Mouse (Mus musculus) forebrain, embryonic 11.5 days (tissue): ENCODE measurements around the gene Prep. TPM values are rescaled to one million over a fixed set of nuclear protein-coding genes. Genes with fewer than 3 reads are reported as not detected.

Experiments
- ATAC-seq: fragments of 200-750 bp; cut with Nextera tagmentation; replicated peaks from 2 replicates; pipeline ENCODE4 v1.8.0; 2017; ENCODE audit warnings: moderate TSS enrichment; ENCODE audit not compliant: low FRiP score
- DNase-seq: peaks from one replicate; pipeline ENCODE4 v3.0.0-alpha.2; 2017; ENCODE audit warnings: low spot score
- H3K27ac ChIP-seq: fragments of 300-500 bp; sonication (generic); 2 replicates; pipeline ENCODE4 v1.5.1; 2014; ENCODE audit warnings: low read depth, low read length
- H3K27me3 ChIP-seq: fragments of 300-500 bp; sonication (generic); 2 replicates; pipeline ENCODE4 v1.6.1; 2014; ENCODE audit warnings: mild to moderate bottlenecking, low read length, mixed read lengths; ENCODE audit not compliant: control insufficient read depth, insufficient read depth
- H3K36me3 ChIP-seq: fragments of 300-500 bp; sonication (generic); 2 replicates; pipeline ENCODE4 v1.6.1; 2014; ENCODE audit warnings: mild to moderate bottlenecking, low read length, moderate library complexity, mixed read lengths; ENCODE audit not compliant: control insufficient read depth, insufficient read depth
- H3K4me1 ChIP-seq: fragments of 300-500 bp; sonication (generic); replicated peaks from 2 replicates; pipeline ENCODE4 v1.6.1; 2014; ENCODE audit warnings: low read length, mixed read lengths; ENCODE audit not compliant: control insufficient read depth, insufficient read depth
- H3K4me2 ChIP-seq: fragments of 300-500 bp; sonication (generic); 2 replicates; pipeline ENCODE4 v1.6.1; 2014; ENCODE audit warnings: low read depth, mild to moderate bottlenecking, low read length, moderate library complexity, mixed read lengths; ENCODE audit not compliant: severe bottlenecking
- H3K4me3 ChIP-seq: fragments of 300-500 bp; sonication (generic); 2 replicates; pipeline ENCODE4 v1.5.1; 2014; ENCODE audit warnings: low read depth, low read length
- H3K9ac ChIP-seq: fragments of 300-500 bp; sonication (generic); 2 replicates; pipeline ENCODE4 v1.6.1; 2014; ENCODE audit warnings: low read length
- H3K9me3 ChIP-seq: fragments of 300-500 bp; sonication (generic); 2 replicates; pipeline ENCODE4 v1.6.1; 2016; ENCODE audit warnings: low read length, mixed read lengths; ENCODE audit not compliant: control insufficient read depth
- WGBS: fragments of 180-500 bp; shearing (Covaris S2); extraction: QIAGEN DNeasy Blood & Tissue Kit; methylation state at CpG from one replicate; pipeline ENCODE4 v1.1.7; 2014; 5-methylcytosine and 5-hydroxymethylcytosine counted together
- polyA plus RNA-seq: library from polyadenylated mRNA; unstranded; fragments of >200 nt; fragmentation: Nextera tagmentation; extraction: Ambion mirVana; gene quantifications from 2 replicates; pipeline ENCODE4 v1.2.1, GENCODE M21; 2014

Prep gene
- polyA plus RNA-seq, 1 experiment from 2014 or later = 28.8 TPM

DNA sequence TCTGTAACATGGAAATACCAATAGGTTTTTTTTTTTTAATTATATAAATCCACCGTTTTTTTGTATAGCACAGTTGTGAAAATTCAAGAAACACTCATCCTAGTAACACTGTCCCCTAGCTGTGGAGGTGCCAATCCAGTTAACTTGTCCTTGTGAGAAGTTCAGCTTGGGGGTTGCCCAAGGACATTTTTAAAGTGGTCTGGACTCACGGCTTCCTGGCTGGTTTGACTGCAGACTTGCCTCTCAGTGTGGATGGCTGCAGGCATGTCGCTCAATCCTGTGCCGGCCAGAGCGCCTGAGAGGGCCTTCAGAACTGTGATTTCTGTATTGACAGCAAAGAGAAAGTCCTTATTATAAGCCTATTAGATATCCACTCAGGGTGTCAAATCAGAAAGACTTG, 3.4 kb downstream of the Prep start:
- ATAC-seq = no peak
- H3K4me1 ChIP-seq = peaks cover 3% of the 10 kb centered on the region; the same call in 1 of the 2 replicates
- WGBS = 86% methylated on average over 5 of the region's 5 CpGs
- no peak overlapping the region for H3K9ac ChIP-seq
- no peak overlapping the region for H3K4me2 ChIP-seq
- peak; percentile 10 for DNase-seq
- no peaks in the 10 kb centered on the region for H3K9me3 ChIP-seq
- H3K27me3 ChIP-seq = no peaks in the 10 kb centered on the region
- H3K4me3 ChIP-seq = no peak overlapping the region
- no peaks in the 10 kb centered on the region; the same call in 1 of the 2 replicates for H3K36me3 ChIP-seq
- H3K27ac ChIP-seq = no peak overlapping the region

DNA sequence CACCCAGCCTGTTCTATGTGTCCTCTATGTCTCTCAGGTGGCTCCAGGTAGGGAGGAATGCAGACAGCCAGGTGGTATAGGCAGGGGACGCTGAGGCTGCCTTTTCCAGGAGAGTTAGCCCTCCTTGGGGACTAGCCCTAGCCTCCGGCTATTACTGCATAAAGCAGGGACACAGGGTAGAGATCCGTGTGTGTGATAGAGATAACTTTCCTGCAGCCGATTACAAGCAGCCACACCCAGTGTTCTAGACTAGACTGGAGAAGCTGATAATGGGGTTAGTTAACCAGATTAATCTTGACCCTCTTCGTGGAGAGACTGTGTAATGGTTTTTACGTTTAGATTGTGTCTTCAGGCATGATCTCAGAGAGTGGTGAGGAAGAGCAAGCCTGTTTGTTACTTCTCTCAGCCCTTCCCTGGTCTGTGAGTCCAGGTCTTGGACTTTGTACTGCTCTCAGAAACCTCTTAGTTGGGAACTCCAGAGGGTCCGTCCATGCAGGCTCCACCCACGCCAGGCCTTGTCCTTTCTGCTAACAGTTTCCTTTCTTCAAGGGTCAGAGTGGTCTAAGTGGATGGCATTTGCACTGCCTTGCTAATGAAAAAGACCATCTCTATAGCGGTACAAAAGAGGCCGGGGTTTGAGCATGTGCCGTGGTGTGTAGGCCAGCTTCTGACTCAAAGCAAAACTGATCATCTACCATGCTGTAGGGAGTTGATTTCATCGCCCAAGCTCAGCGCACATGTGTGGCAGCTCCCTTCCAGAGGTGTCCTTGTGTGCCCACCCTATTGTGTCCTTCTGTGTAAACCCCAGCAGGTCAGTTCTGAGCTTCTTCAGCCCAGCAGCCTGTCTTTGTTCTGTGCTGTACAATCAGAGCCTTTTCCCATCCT, 4.2 kb downstream of the Prep start:
- H3K4me2 ChIP-seq = no peak overlapping the region
- no peaks in the 10 kb centered on the region; the same call in 1 of the 2 replicates for H3K36me3 ChIP-seq
- no peak for ATAC-seq
- no peaks in the 10 kb centered on the region for H3K27me3 ChIP-seq
- no peak overlapping the region for H3K27ac ChIP-seq
- no peak overlapping the region for H3K4me3 ChIP-seq
- no peaks in the 10 kb centered on the region for H3K9me3 ChIP-seq
- DNase-seq = peak; percentile 43
- no peak overlapping the region for H3K9ac ChIP-seq
- peaks cover 3% of the 10 kb centered on the region; the same call in 1 of the 2 replicates for H3K4me1 ChIP-seq
- 82% methylated on average over 13 of the region's 13 CpGs for WGBS

DNA sequence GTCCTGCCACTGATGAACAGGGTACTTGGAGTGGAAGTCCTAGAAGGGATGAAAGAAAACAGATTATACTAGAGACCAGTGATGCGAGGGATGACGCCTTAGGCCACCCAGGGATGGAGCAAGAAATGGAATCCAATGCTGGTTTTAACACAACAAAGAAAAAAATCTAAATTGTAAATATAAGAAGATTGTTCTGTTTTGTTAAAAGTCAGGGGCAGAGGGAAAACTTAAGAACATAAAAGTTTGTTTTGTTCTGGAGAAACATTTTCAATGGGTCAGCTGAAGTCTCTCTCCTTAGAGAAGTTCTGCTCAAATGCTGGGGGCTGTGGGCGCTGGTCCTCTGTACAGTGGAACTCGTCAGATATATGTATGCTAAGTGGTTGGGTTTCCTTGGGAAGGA, 5.3 kb downstream of the Prep start:
- Histone ChIP-seq H3K27me3 (no peaks in the 10 kb centered on the region), H3K36me3 (no peaks in the 10 kb centered on the region; the same call in 1 of the 2 replicates), H3K4me1 (peaks cover 5% of the 10 kb centered on the region; the same call in 1 of the 2 replicates), H3K4me3 (no peak overlapping the region), H3K9ac (no peak overlapping the region), H3K9me3 (no peaks in the 10 kb centered on the region), H3K27ac (no peak overlapping the region), H3K4me2 (no peak overlapping the region)
- ATAC-seq (no peak), DNase-seq (no peak)
- 91% methylated on average over 4 of the region's 4 CpGs for WGBS

DNA sequence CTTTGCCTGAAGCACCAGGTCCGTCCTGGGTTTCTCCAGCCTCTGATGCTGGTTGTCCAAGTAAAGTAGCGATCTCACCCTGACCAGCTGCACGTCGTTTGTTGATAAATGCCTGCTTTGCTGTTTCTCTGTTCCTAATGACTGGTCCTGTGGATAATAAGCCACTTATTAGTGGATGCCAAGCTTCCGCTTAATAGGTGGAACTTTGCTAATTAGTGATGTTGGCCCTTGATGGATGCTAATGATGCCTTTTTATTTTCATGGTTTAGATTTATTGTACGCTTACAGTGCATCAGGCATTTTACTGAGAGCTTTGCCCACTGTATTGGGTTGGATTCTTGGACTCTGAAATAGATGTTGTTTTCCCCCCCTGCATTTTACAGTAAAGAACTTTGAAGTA, 7.5 kb downstream of the Prep start:
- Histone ChIP-seq H3K9me3 (no peaks in the 10 kb centered on the region), H3K36me3 (no peaks in the 10 kb centered on the region; the same call in 1 of the 2 replicates), H3K27ac (no peak overlapping the region), H3K4me2 (no peak overlapping the region), H3K4me1 (0 out of 2 replicates have a peak, but pooled peaks cover 5% of the 10 kb centered on the region), H3K9ac (no peak overlapping the region), H3K4me3 (no peak overlapping the region), H3K27me3 (no peaks in the 10 kb centered on the region)
- ATAC-seq (peak; percentile 40; the same call in 1 of the 2 replicates), DNase-seq (no peak)
- WGBS = 52% methylated on average over 6 of the region's 6 CpGs

DNA sequence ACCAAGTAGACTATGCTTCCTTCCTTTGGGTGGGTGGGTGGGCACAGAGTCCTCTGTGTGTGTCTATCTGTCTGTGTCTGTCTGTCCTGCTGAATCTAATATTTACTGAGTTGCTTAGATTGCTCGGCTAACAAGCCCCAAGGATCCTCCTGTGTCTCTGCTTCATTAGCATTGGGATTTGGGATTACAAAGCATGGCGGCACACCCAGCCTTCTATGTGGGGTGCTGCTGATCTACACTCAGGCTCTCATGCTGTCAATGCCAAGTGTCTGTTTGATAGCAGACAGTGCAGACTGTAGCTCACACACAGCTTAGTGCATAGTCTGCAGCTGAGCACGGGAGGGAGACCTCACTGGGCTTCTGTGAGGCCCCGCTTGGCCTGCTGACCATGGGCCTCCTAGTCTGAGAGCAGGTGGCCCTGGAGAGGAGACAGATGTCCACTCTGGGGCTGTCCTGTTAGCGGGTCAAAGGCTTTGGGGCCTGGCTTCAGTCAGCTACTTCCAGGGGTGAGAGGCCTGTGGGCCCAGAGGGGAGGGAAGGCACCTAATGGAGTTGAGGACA, 8.6 kb downstream of the Prep start:
- no peaks in the 10 kb centered on the region for H3K27me3 ChIP-seq
- H3K9ac ChIP-seq = no peak overlapping the region
- no peaks in the 10 kb centered on the region; the same call in 1 of the 2 replicates for H3K36me3 ChIP-seq
- DNase-seq (no peak), ATAC-seq (no peak)
- no peak overlapping the region for H3K4me2 ChIP-seq
- 70% methylated on average over 5 of the region's 5 CpGs for WGBS
- H3K4me1 ChIP-seq = 0 out of 2 replicates have a peak, but pooled peaks cover 5% of the 10 kb centered on the region
- H3K4me3 ChIP-seq = no peak overlapping the region
- no peaks in the 10 kb centered on the region for H3K9me3 ChIP-seq
- H3K27ac ChIP-seq = no peak overlapping the region

DNA sequence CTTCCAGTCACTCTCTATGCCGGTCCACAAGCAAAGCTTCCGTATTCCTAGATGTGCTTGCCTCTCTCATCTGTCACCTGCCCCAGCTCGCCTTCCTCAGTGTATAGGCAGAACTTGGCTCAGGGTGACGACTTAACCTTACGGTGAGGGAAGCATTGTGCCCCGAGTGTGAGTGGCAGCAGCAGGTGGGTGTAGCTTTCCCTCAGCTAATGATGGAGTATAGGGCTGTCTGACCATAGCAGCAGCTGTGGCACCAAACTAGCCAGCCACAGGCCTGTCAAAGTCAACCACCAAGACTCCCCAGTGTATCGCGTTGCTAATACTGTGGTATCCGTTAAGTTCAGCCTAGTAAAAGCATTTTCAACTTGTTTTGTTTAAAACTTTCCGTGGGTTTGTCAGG, 9.6 kb downstream of the Prep start:
- H3K27me3 ChIP-seq = no peaks in the 10 kb centered on the region
- no peaks in the 10 kb centered on the region for H3K9me3 ChIP-seq
- H3K9ac ChIP-seq = no peak overlapping the region
- 0 out of 2 replicates have a peak, but pooled peaks cover 5% of the 10 kb centered on the region for H3K4me1 ChIP-seq
- no peak overlapping the region for H3K4me3 ChIP-seq
- no peaks in the 10 kb centered on the region; the same call in 1 of the 2 replicates for H3K36me3 ChIP-seq
- no peak for ATAC-seq
- 93% methylated on average over 10 of the region's 10 CpGs for WGBS
- no peak overlapping the region for H3K27ac ChIP-seq
- H3K4me2 ChIP-seq = no peak overlapping the region
- DNase-seq = no peak

DNA sequence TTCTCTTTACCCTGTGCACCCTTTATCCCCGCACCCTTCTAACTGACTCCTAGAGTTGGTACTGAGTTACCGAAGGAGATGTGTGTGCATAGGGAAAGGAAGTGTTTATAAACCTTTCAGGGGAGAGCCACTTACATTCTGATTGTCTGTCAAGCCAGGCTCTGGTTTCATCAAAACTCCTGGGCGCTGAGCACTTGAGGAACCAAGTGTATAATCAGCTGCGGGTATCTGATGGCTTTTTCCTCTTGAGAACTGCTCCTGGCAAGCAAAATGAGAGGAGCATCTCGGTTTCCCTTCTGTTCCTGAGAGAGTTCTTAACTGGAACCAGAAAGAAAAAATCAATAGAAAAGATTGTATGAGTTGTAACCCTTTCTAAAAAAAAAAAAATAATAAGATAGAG, 10.3 kb downstream of the Prep start:
- H3K9me3 ChIP-seq = no peaks in the 10 kb centered on the region
- no peak overlapping the region for H3K27ac ChIP-seq
- WGBS = 83% methylated on average over 5 of the region's 5 CpGs

DNA sequence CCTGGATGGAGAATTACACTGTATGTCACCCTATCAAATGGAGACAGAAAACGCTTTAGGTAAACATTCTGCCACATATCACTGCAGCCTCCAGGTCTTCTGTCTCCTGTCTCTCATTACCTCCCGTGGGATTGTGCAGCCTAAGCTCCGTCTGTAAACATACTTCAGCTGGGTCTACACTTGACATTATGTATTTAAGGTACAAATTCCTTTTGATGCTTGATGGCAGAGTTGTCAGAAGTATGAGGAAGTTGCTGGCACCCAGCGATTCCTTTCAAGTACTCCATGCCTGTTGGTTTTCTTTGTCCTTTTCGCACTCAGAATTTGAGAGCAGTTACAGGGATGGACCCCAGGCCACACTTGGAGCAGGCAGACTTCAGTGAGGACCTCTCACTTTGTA, 12.8 kb downstream of the Prep start:
- no peaks in the 10 kb centered on the region for H3K27me3 ChIP-seq
- H3K9me3 ChIP-seq = no peaks in the 10 kb centered on the region
- H3K36me3 ChIP-seq = no peaks in the 10 kb centered on the region
- WGBS = 90% methylated on average over 5 of the region's 5 CpGs
- no peak for ATAC-seq
- H3K9ac ChIP-seq = no peak overlapping the region
- peaks cover 6% of the 10 kb centered on the region; the same call in 1 of the 2 replicates for H3K4me1 ChIP-seq
- H3K4me3 ChIP-seq = no peak overlapping the region
- H3K27ac ChIP-seq = no peak overlapping the region
- no peak for DNase-seq
- no peak overlapping the region for H3K4me2 ChIP-seq

More for the DNA sequence above, 10.3 kb downstream of the Prep start:
- DNase-seq = no peak
- H3K4me1 ChIP-seq = 0 out of 2 replicates have a peak, but pooled peaks cover 5% of the 10 kb centered on the region
- ATAC-seq = no peak
- H3K27me3 ChIP-seq = no peaks in the 10 kb centered on the region
- no peaks in the 10 kb centered on the region; the same call in 1 of the 2 replicates for H3K36me3 ChIP-seq
- H3K9ac ChIP-seq = no peak overlapping the region
- no peak overlapping the region for H3K4me2 ChIP-seq
- H3K4me3 ChIP-seq = no peak overlapping the region
